In genomic region chr2:154928298-154928697, GRCm38 (mm10) we compare ENCODE assay signal across 24 mouse cellular contexts. TPM values are rescaled to one million over a fixed set of nuclear protein-coding genes. Genes with fewer than 3 reads are reported as not detected.
DNase-seq lines count a peak whose midpoint lies in the region; ATAC-seq and TF ChIP-seq lines count a peak whose summit lies in the region.
"Had no signal": no experiment of that assay in that cellular context is flagged by ENCODE, and none has a peak within 500 bp of the region (broad histone marks: within the 10 kb centered on the region; RNA-seq: fewer than 3 reads in every experiment).

No protein-coding gene starts in this region.

- no peak for TF ChIP-seq EP300 in stomach, postnatal 0 days (optimal IDR thresholded peaks at IDR 0.05)

- H3K4me3 ChIP-seq in heart, embryonic 10.5 days: no peak overlapping the region
- no peak overlapping the region for H3K4me3 ChIP-seq in stomach, embryonic 16.5 days (replicated peaks; ENCODE audit: low read length)
- H3K4me3 ChIP-seq in stomach, postnatal 0 days (ENCODE audit: low read depth, low read length): no peak overlapping the region
- no peak overlapping the region for H3K4me3 ChIP-seq in limb, embryonic 10.5 days
- H3K4me3 ChIP-seq: embryonic facial prominence, embryonic 15.5 days; left cerebral cortex, adult 2 months; liver, embryonic 13.5 days; neural tube, embryonic 12.5 days had no signal

- no peak for TF ChIP-seq CTCF in stomach, postnatal 0 days (IDR thresholded peaks at IDR 0.05; ENCODE audit: low read depth)

- 0 out of 2 replicates have a peak overlapping the region, but pooled peaks have one; percentile 11 for H3K9ac ChIP-seq in stomach, embryonic 16.5 days (ENCODE audit: low read length)
- H3K9ac ChIP-seq in stomach, postnatal 0 days (ENCODE audit: low read length): no peak overlapping the region
- H3K9ac ChIP-seq: embryonic facial prominence, embryonic 15.5 days; liver, embryonic 13.5 days; neural tube, embryonic 12.5 days had no signal

- no peak overlapping the region for H3K4me2 ChIP-seq in stomach, embryonic 16.5 days (ENCODE audit: low read depth, low read length)
- no peak overlapping the region for H3K4me2 ChIP-seq in stomach, postnatal 0 days (replicated peaks; ENCODE audit: low read depth)
- H3K4me2 ChIP-seq: embryonic facial prominence, embryonic 15.5 days; liver, embryonic 13.5 days; neural tube, embryonic 12.5 days had no signal

- H3K4me1 ChIP-seq in heart, embryonic 10.5 days: no peaks in the 10 kb centered on the region
- H3K4me1 ChIP-seq in stomach, embryonic 16.5 days (ENCODE audit: control insufficient read depth, insufficient read depth, low read length): no peaks in the 10 kb centered on the region
- H3K4me1 ChIP-seq in stomach, postnatal 0 days (replicated peaks; ENCODE audit: control insufficient read depth, insufficient read depth): no peaks in the 10 kb centered on the region
- H3K4me1 ChIP-seq in limb, embryonic 10.5 days: peaks cover 50% of the 10 kb centered on the region
- H3K4me1 ChIP-seq: liver, embryonic 13.5 days; neural tube, embryonic 12.5 days had no signal

- peak; percentile 40 for DNase-seq in heart, adult 11 months
- no peak for DNase-seq in heart, embryonic 10.5 days (ENCODE audit: low spot score)
- no peak for DNase-seq in stomach, postnatal 0 days (ENCODE audit: low spot score)
- no peak for DNase-seq in limb, embryonic 10.5 days (ENCODE audit: low spot score)
- peak; percentile 66 for DNase-seq in retina, postnatal 1 day
- no peak for DNase-seq in lung, postnatal 4 days
- DNase-seq in ovary, postnatal 10 days (ENCODE audit: low spot score): no peak
- DNase-seq: adrenal gland, adult 2 months; B cell, adult 2 months; cerebellum, adult 8-10 months; heart, postnatal 4 days; kidney, adult 18-20 months; kidney, postnatal 4 days; liver, embryonic 13.5 days; lung, adult 2 months; lung, postnatal 14 days; midbrain, embryonic 14.5 days; right cerebral cortex, adult 18-20 months had no signal

- WGBS in heart, embryonic 10.5 days: 45% methylated on average over 2 of the region's 2 CpGs
- 74% methylated on average over 2 of the region's 2 CpGs for WGBS in stomach, embryonic 16.5 days
- WGBS in stomach, postnatal 0 days: 79% methylated on average over 2 of the region's 2 CpGs
- WGBS in limb, embryonic 10.5 days: 34% methylated on average over 2 of the region's 2 CpGs

- H3K9me3 ChIP-seq in heart, embryonic 10.5 days: no peaks in the 10 kb centered on the region
- no peaks in the 10 kb centered on the region for H3K9me3 ChIP-seq in stomach, embryonic 16.5 days (replicated peaks; ENCODE audit: control insufficient read depth, low read length)
- no peaks in the 10 kb centered on the region for H3K9me3 ChIP-seq in stomach, postnatal 0 days (ENCODE audit: control insufficient read depth, low read length)
- H3K9me3 ChIP-seq in limb, embryonic 10.5 days (replicated peaks): no peaks in the 10 kb centered on the region
- H3K9me3 ChIP-seq: embryonic facial prominence, embryonic 15.5 days; G1E; liver, embryonic 13.5 days; neural tube, embryonic 12.5 days had no signal

- ATAC-seq in stomach, embryonic 16.5 days (ENCODE audit: insufficient read depth, low FRiP score): no peak
- ATAC-seq in stomach, postnatal 0 days (ENCODE audit: low FRiP score, low TSS enrichment): no peak
- ATAC-seq: Patski had no signal

- H3K36me3 ChIP-seq in heart, embryonic 10.5 days: no peaks in the 10 kb centered on the region
- no peaks in the 10 kb centered on the region for H3K36me3 ChIP-seq in stomach, embryonic 16.5 days (ENCODE audit: control insufficient read depth, insufficient read depth, low read length)
- no peaks in the 10 kb centered on the region for H3K36me3 ChIP-seq in stomach, postnatal 0 days (ENCODE audit: control insufficient read depth, insufficient read depth, low read length)
- H3K36me3 ChIP-seq in limb, embryonic 10.5 days: no peaks in the 10 kb centered on the region
- H3K36me3 ChIP-seq: embryonic facial prominence, embryonic 15.5 days; G1E; liver, embryonic 13.5 days; neural tube, embryonic 12.5 days had no signal

- no peak overlapping the region for H3K27ac ChIP-seq in heart, embryonic 10.5 days
- no peak overlapping the region for H3K27ac ChIP-seq in stomach, embryonic 16.5 days (ENCODE audit: low read length)
- no peak overlapping the region for H3K27ac ChIP-seq in stomach, postnatal 0 days (replicated peaks)
- H3K27ac ChIP-seq in limb, embryonic 10.5 days: peak overlapping the region; percentile 84
- H3K27ac ChIP-seq: embryonic facial prominence, embryonic 15.5 days; left cerebral cortex, adult 2 months; liver, embryonic 13.5 days; neural tube, embryonic 12.5 days had no signal

- H3K27me3 ChIP-seq in heart, embryonic 10.5 days (ENCODE audit: insufficient read depth, poor library complexity, severe bottlenecking): peaks cover 4% of the 10 kb centered on the region; the same call in 1 of the 2 replicates
- no peaks in the 10 kb centered on the region for H3K27me3 ChIP-seq in stomach, embryonic 16.5 days (ENCODE audit: control insufficient read depth, insufficient read depth, low read length)
- H3K27me3 ChIP-seq in stomach, postnatal 0 days (ENCODE audit: control insufficient read depth, insufficient read depth, low read length): no peaks in the 10 kb centered on the region
- no peaks in the 10 kb centered on the region for H3K27me3 ChIP-seq in limb, embryonic 10.5 days (ENCODE audit: low read depth, poor library complexity, severe bottlenecking)
- H3K27me3 ChIP-seq: embryonic facial prominence, embryonic 15.5 days had no signal

RNA-seq across cellular contexts. Expression of gene Eif2s2, which starts 35.6 kb away (rescaled TPM):
- 81.0 and 84.0 TPM in 2 replicates for polyA plus RNA-seq in heart, embryonic 10.5 days (2016; fragmentation: Nextera tagmentation; extraction: Ambion mirVana)
- polyA plus RNA-seq in stomach, embryonic 16.5 days (2015; fragmentation: Nextera tagmentation; extraction: Ambion mirVana): 74.7 and 88.7 TPM in 2 replicates
- 77.2 and 83.9 TPM in 2 replicates for polyA plus RNA-seq in stomach, postnatal 0 days (2015; fragmentation: Nextera tagmentation; extraction: Ambion mirVana)
- polyA plus RNA-seq in limb, embryonic 10.5 days (2016; fragmentation: Nextera tagmentation; extraction: Ambion mirVana): 122 and 137 TPM in 2 replicates

Comparison
In these comparisons a context has a peak if more than half of its experiments do, and no peak if none do; other contexts are left out.
1. DNase-seq: peak in heart, adult 11 months (single experiment) and retina, postnatal 1 day (single experiment); none in heart, embryonic 10.5 days (single experiment), stomach, postnatal 0 days (single experiment), limb, embryonic 10.5 days (single experiment), lung, postnatal 4 days (0 of 2) and ovary, postnatal 10 days (single experiment).